Mouse (Mus musculus) liver, embryonic 14.5 days (tissue): ENCODE measurements around the gene Zdhhc12.

Source experiments
- CTCF ChIP-seq: IDR thresholded peaks from 2 replicates; pipeline ENCODE4 v1.5.1; 2016; ENCODE audit warnings: antibody characterized with exemption, low read depth, control low read depth
- EP300 ChIP-seq: IDR thresholded peaks from 2 replicates; pipeline ENCODE4 v1.6.1; 2016; ENCODE audit warnings: antibody characterized with exemption, low read depth

- TF ChIP-seq CTCF (no peak), EP300 (no peak; the same call in 1 of the 2 replicates)
Observed at GRCm38 (mm10) chr2:30132801-30133612, 39.6 kb upstream of the Zdhhc12 start.
